Mouse (Mus musculus) bone marrow, adult 2 months (tissue): Measurements from ENCODE around the gene Glod5.

Source experiments
- CTCF ChIP-seq: fragments of 200-500 bp; IDR thresholded peaks from 2 replicates; pipeline ENCODE4 v1.5.1; 2011; ENCODE audit warnings: low read length, control low read depth; ENCODE audit not compliant: control insufficient read depth, insufficient read depth
- POLR2A ChIP-seq: fragments of 200-500 bp; IDR thresholded peaks from 2 replicates; pipeline ENCODE4 v1.6.1; 2011; ENCODE audit warnings: low read depth, mild to moderate bottlenecking, control low read depth, low read length, borderline replicate concordance; ENCODE audit not compliant: control insufficient read depth

DNA sequence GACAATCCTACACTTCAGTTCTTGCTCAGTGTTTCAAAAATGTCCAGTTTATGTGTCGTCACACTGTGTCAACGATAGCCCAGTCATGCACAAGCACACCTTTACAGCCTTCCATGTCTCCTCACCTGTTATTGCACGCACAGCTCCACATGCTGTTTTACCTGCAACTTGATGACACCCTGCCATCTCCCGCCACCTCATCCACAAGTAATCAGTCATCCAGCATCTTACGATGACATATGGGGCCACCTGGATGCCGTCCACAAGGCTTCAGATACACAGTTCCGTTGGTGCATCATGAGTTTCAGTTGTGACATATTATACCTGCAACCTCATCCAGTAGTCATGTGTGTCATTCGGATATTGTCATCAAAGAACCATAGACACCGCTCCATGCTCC is 59.4 kb downstream of the Glod5 start:
- TF ChIP-seq CTCF (no peak), POLR2A (no peak)
